Mouse (Mus musculus): Measurements from ENCODE around the gene D230025D16Rik.

D230025D16Rik gene

GRCm38 (mm10) chr8:105237442-105238142, 12.6 kb downstream of the D230025D16Rik start:
- DNase-seq (ENCODE audit: low read depth): no peak

- no peak for DNase-seq (ENCODE audit: low read depth)
These were observed 16.1 kb downstream of the D230025D16Rik start for GRCm38 (mm10) chr8:105241016-105241415.

GRCm38 (mm10) chr8:105251954-105252353, 27.0 kb downstream of the D230025D16Rik start:
- no peak for DNase-seq (ENCODE audit: low read depth)

- no peak for DNase-seq (ENCODE audit: low read depth)
These were observed 28.0 kb downstream of the D230025D16Rik start for GRCm38 (mm10) chr8:105252680-105253537.

GRCm38 (mm10) chr8:105253766-105254151, 28.8 kb downstream of the D230025D16Rik start:
- DNase-seq (ENCODE audit: low read depth): no peak

- DNase-seq (ENCODE audit: low read depth): peak; percentile 96
These were observed 29.4 kb downstream of the D230025D16Rik start for GRCm38 (mm10) chr8:105254152-105254965.

- DNase-seq (ENCODE audit: low read depth): peak; percentile 89
These were observed 30.0 kb downstream of the D230025D16Rik start, which contains the start of gene B3gnt9 for GRCm38 (mm10) chr8:105254966-105255350. Gene B3gnt9 (minus strand): TSS chr8:105255153.

GRCm38 (mm10) chr8:105257318-105258114, 32.6 kb downstream of the D230025D16Rik start:
- DNase-seq (ENCODE audit: low read depth): no peak

- no peak for DNase-seq (ENCODE audit: low read depth)
These were observed 34.2 kb downstream of the D230025D16Rik start for GRCm38 (mm10) chr8:105258911-105259720.

GRCm38 (mm10) chr8:105259721-105260320, 34.9 kb downstream of the D230025D16Rik start:
- no peak for DNase-seq (ENCODE audit: low read depth)

GRCm38 (mm10) chr8:105260371-105261099, 35.6 kb downstream of the D230025D16Rik start:
- no peak for DNase-seq (ENCODE audit: low read depth)

GRCm38 (mm10) chr8:105261326-105261980, 36.5 kb downstream of the D230025D16Rik start:
- no peak for DNase-seq (ENCODE audit: low read depth)

- DNase-seq (ENCODE audit: low read depth): peak; percentile 47
These were observed 38.4 kb downstream of the D230025D16Rik start for GRCm38 (mm10) chr8:105263244-105263912.

GRCm38 (mm10) chr8:105264024-105264982, 39.4 kb downstream of the D230025D16Rik start, which contains the start of the genes Tradd and Fbxl8:
Gene Tradd (minus strand): TSS chr8:105264609.
Gene Fbxl8 (plus strand): TSS chr8:105264648.
- DNase-seq (ENCODE audit: low read depth): peak; percentile 82

- DNase-seq (ENCODE audit: low read depth): peak; percentile 51
These were observed 40.2 kb downstream of the D230025D16Rik start for GRCm38 (mm10) chr8:105265128-105265527.

- DNase-seq (ENCODE audit: low read depth): no peak
These were observed 41.8 kb downstream of the D230025D16Rik start for GRCm38 (mm10) chr8:105266775-105267174.

Data from NIH3T3 (cell line).